Mouse (Mus musculus) ovary, postnatal 36 days (tissue): ENCODE measurements at regions not wholly inside any gene's neighbourhood (a gene's known extent, or its start where the extent isn't known, plus 50 kb on each side); places are given as distances from the start of the nearest gene placed in this dataset.

Experiments used
- DNase-seq: peaks from one replicate; pipeline ENCODE4 v3.0.0; 2022; ENCODE audit warnings: low spot score, mixed read lengths

DNA sequence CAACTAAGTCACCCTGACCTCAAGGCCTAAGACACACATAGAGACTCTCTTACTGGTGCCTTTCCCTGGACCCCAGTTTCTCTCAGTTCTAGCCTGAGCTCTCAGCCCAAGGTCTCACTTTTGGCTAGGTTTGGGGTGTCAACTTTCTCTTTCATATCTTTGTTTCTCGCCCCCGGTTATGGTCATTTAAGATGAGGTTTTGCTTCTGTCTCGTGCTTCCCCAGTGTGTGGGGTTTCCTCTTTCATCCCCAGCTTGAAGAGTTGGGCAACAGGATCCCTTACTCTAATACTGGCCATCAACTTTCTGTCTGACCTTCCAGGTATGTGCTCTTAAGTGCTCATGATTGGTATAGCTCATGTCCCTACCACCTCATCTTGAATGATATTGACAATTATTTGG lies 67.5 kb downstream of the Lmo4 start:
- no peak for DNase-seq

DNA sequence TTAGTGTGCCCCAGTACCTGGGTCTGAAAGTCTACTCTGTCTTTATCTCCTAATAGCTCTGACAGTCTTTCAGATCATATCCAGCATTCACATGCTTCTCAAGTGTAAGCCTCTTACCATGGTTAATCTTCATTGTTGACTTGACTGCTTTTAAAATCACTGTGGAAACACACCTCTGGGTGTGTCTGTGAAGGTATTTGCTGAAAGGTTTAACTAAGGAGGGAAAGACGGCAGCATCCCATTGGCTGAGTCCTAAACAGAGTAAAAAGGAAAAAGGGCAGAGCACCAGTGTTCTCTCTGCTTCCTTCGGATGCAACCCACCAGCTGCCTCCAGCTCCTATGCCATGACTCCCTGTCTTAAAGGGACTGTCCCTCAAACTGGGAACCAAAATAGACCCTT lies 68.6 kb downstream of the Lmo4 start:
- no peak for DNase-seq

DNA sequence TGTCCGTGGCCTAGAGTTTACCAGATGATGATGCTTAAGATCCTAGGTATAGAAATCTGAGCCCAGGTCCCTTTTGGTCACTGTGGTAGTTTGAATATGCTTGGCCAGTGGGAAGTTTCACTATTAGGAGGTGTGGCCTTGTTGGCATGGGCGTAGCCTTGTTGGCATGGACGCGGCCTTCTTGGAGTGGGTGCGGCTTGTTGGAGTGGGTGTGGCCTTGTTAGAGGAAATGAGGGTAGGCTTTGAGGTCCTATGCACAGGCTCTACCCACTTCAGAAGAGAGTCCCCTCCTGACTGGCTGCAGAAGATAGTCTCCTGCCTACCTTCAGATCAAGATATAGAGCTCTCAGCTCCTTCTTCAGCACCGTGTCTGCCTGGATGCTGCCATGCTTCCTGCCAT lies 69.4 kb downstream of the Lmo4 start:
- no peak for DNase-seq

DNA sequence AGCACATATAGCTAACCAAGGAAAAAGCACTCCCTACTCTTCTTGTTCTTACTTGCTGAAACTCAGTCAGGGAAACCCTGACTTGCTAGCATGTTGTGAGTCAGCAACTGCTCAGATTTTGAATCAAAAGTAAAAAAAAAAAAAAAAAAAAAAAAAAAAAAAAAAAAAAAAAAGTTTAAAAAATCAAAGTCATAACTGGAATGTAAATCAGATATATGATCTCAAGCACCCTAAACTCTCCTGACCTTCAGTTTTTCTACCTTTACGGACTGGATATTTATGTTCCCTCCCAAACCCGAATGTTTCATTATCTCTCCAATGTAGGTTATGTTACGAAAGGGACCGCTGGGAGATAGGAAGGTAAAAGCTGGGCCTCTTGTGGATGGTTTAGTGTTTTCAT lies 77.0 kb downstream of the Lmo4 start:
- no peak for DNase-seq

DNA sequence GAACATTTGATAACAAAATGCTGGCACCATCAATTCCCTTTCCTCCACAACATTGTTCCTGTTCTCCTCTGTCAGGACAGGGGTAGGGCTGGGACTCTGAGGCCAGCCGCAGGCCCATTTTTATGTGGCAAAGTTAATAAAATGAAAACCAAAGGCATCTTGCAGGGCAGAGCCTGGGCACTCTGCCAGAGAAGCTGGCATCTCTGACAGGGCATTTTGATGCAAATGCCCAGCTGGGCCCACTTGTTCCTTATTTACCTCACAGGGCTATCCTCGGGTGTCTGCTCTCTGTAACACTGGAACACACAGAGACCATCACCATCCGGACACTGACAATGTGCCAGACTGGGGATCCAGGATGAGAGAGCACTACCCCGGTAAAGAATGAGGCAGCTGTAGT lies 80.7 kb downstream of the Lmo4 start:
- DNase-seq, result no peak

DNA sequence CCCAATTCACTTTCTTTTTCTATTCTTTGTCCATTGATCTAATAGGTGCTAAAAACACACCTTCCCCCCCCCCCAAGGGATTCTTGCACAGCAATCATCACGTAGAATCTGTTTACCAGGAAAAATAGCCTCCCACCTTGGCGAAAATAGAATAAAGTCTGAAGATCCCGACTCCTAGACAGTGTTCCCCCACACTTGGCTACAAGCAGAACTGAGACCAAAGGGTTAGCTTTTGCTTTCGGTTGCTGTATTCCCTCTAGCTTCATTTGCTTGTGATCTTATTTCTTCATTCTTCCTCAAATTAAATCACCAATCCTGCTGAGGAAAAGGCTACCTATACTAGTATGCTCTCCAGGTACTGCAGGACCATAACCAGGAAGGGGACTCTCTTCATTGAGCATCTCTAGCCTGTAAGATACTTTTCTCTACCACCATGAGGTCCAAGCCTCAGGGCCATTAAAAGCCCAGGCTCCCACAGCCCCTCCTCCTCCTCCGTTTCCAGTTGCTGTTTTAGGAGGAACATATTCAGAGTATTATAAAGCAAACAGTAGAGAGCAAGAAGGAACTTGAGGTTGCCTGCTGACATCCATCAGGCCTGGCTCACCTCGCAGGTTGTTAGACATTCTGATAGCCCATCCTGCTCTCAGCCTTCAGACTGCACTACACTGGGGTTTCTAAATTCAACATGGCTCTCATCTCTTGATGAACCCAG lies 81.5 kb downstream of the Lmo4 start:
- DNase-seq, result no peak

DNA sequence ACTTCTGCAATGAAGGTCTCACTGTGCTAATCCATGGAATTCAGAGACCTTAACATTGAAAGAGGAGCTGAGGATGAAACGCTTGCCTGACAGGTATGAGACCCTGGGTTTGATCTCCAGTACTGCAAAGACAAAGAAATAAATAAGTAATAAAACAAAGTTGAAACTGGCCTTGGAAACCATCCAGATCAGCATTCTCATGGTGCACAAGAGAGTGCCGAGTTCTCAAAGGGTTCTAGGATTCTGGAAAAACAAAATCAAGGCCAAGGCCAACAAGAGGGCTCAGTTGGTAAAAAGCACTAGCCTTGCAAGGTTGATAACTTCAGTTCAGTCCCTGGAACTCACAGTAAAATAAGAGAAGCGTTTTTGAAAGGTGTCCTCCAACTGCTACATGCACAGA lies 85.9 kb downstream of the Lmo4 start:
- no peak for DNase-seq

DNA sequence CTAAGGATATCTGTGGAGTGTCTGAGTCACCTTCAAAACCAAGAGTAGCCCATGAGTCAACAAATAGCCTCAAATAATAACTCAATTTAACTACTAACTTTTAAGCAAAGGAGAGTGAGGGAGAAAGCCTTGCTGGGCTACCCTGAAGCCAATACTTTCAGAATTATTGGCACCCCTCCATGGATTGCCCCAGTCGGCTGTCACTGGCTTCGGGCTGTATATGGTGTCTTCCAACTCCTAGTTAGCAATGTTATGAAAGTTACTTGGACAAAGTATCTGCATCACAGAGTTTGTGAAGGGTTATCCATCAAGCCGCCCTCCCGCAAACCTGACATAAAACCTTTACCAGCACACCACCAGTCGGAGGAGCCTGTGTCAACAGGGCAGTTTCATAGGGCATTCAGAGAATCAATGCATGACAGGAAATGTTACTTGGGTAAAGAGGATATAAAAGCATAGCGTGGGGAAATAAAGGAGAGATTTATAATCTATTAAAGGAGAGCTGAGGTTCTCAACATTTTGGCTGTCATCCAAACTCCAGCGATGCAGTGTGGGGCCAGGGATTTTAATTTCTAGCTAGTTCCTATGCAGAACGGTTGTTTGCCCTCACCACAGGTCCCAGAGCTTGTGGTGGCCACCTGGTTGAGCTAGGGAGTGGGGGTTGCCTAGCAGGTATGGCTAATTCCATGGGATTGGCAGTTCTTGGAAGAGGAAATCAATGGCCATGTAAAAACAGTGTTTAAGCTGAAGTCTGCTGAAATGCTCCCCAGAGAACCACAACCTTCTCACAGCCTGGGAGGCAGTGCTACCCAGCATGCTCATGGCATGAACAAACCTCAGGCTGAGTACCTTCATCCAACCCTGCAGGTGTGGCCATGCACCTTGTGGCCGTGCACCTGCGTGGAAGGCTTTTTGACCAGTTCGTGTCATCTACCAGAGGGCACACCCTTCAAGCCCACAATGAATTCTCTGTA lies 91.1 kb downstream of the Lmo4 start:
- DNase-seq, result no peak

DNA sequence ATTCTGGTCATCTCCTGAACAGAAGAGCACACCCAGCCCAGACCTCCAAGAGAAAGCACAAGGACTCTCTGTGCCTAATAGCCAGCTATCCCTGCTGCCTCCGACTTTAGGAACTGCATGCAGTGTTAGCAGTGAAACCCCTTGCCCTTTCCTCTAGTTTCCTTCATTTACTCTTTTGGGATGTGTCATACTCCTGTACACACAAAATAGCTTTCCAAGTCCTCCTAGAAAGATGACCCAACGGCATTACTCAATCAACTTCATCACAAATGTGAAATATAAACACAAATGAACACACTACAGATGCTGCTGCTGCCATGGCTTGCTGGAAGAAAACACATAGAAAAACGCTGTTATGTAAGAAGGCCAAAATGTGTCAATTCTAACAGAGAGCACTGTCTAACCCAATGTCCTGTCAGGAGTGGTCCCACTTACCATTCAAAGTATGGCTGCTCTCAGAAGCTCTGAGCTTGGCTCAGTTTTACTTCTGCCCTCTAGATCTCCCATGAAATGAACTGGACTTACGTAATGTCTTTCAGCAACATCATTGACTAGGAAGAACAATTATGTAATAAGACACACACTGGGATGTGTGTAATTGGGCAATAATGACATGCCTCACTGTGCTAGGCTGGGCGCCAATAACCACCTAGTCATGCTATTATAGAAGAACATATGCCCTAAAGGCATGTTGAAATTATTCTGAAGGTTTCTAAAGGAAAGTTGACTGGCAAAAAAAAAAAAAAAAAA lies 94.5 kb downstream of the Lmo4 start:
- DNase-seq, result no peak

DNA sequence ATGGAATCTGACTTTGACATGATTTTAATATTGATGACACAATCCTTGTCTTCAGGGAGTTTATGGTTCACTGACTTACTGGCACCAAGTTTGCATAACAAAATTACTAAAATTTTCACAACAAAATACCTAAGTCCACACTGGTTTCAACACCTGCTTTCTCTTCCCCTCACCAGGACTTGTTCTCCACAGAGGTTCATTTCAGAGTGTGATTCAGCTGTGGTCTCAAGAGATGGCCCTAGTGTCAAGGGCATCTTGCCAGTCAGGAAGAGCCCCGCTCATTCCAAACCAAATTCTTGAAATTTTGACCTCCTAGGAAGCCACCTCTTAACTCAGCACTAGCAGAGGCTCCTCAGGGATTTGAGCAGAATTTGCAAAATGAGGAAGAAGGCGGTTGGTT lies 95.3 kb downstream of the Lmo4 start:
- DNase-seq, result no peak

DNA sequence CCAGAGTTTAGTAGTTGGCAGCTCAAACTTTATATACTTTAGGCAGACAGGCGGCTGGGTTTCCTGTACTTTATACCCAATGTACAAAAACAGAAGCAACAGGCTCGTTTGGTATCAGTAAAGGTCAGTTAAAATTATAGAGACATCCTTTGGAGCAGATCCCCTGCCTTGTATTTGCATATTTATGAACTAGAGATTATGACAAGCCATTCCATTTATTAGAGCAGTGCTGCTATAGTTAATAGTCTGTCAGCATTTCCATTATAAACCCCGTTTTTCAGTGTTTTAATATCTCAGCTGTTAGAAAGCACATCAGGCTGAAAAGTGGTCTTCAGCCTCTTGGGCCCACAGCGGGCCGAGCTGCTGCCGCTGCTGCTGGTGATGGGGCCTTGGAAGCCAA lies 96.7 kb downstream of the Lmo4 start:
- no peak for DNase-seq

DNA sequence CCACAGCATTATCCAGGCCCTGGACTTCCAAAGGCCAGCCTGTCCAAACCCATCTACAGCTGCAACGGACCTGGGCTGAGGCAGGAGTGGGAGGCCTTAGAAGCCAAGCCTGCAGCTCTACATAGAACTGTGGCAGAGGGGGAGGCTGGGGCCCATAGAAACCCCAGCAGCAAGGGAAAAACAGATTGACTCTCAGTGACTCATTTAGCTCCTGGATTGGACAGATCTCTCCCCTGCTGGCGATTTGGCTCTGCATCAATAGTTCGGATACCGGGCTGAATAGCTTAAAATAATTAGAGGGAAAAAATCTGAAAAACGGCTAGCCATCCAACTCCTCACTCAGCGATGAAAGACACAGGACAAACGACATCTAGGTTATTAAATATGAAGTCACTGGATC lies 97.4 kb downstream of the Lmo4 start:
- no peak for DNase-seq

DNA sequence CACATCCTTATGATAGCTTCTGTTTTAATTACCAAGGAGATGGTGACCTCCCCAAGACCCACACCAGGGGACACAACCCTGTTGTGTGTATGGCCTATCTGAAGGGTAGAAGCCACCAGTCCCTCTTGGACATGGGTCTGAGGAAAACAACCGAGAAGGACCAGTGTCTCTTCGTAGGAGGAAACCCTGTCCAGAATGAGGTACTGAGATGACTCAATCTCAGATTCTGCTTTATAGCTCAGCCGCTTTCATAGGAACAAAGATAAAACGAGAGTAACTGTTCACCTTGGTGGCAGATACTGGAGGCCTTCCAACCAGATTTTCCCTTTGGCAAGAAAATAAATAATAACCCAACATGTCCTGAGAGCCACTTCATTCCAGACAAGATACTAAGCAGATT lies 100.7 kb downstream of the Lmo4 start:
- DNase-seq, result no peak

DNA sequence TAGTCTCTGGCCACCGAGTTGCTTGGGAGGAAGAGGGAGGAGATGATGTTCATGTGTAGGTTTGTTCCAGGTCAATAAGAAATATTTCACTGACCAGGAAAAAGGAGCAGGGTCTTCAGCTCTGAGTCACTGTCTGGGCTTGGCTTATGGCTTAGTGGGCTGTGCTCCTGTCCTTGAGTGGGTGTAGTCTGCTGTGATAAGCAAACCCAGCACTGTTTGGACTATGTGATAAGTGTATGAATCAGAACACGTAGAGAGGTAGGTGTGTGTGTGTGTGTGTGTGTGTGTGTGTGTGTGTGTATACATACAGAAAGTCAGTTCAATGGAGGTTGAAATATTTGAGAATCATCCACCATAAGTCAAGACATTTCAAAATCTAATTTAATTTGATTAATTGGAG lies 105.6 kb downstream of the Lmo4 start:
- no peak for DNase-seq

DNA sequence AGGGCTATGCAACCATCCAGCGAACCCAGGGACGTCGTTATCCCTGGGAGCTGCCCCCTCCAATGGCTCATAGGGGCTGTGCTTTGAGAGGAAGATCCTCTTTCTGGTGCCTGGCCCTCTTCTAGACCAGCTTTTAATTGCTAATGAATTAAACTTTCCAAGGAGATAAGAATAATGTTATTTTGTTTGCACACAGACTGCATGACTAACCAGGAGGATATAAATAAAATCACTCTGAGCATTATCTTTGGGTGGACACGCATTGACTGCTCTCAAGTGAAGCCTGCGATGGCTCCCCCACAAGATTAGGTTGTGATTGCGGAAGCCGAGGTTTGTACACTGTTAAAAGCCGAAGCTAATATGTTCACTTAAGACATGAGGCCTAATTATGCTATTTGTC lies 106.3 kb downstream of the Lmo4 start:
- no peak for DNase-seq

DNA sequence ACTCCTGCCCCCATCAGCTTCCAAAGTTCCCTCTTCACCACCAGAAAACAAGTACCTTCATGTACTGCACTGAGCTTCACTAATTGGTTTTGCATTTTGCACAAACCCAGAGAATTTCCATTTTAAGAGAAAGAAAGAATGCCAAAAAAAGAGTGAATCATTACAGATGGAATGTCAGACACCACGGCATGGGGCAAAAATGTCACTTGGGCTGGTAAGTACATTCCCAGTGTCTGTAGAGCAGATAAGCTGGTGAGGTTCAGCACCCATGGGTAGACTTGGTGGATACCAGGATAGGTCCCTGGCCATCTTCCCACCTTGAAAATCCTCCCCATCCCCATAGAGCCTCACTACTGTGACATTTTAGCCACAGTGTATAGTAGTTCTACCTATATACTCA lies 113.8 kb downstream of the Lmo4 start:
- no peak for DNase-seq

DNA sequence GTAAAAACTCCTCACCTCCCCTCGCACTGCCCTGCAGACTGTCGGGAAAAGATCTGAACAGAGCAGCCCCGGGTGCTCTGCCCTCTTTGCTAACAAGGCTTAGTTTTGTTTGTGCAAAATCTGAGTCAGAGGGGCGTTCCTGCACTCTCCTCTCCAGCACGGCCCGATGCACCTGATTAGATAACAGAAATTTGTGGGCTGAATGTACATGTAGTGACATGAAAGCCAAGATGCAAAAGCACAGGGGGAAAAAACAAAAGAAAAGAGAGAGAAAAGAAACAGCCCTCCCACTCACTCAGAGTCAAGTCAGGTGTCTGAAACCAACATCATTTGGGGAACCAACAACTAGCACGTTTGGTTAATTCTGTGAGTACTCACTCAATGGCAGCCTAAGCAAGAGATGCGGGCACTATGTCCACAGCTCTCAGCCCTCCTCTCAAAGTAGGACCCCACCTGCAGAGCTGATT lies 115.2 kb downstream of the Lmo4 start:
- no peak for DNase-seq

DNA sequence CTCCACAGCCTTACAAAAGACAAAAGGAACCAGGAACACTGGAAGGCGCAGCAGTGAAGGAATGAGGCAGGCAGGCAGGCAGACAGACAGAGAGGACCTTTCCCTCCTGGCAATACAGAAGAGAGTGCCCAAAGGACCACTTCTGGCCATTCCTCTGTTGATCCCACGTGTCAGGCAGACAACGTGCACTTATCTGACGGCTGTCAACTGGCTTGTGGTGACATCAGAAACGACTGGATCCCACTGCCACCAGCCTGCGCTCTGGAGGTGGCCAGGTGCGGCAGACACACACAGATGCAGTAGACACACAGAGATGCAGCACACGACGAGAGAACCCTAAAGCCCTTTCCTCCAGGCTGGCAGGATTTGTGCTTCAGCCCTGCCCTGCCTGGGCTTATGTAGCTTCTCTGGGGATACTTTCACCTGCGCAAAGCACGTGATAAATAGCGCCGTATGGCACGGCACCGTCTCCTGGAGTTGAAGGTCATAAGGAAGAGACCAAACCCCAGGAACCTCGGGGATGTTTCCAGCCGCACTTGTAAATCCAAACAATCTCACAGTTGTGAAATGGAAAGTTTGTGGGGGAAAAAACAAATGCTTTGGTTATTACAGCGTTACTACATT lies 116.6 kb downstream of the Lmo4 start:
- DNase-seq, result no peak

DNA sequence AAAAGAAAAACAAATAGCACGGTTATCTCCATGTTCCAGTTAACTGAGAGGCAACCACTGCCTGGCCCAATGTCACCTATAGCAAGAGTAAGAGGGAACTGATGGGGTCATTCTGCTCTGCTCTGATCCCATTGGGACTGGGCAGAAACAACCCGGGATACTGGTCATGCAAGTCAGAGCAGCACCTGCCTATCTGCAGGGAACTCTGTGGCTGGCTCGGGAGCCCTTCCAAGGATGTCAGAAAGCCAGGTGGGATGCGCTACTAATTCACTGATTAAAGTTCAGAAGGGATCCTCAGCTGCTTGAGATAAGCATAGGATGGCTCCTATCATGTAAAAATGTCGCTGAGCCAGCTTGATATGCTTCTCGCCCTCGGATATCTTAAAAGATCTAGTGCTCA lies 117.2 kb downstream of the Lmo4 start:
- DNase-seq, result no peak

DNA sequence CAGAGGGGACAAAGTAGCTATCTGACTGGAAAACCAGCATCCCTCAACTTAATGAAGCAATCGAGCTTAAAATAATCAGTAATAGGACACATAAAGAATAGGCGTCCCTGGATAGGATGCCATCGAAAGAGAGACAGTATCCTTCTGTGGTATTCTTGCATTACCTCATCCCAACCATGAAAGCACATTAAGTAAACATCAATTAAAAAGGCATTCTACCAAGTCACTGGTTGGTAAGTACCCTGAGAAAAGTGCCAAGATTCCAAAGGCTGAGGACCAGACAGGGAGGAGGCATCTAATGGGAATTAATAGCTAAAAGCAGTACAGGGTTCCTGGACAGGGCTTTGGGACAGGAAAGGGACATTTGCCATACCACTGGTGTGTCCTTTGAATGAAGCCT lies 118.8 kb downstream of the Lmo4 start:
- no peak for DNase-seq

DNA sequence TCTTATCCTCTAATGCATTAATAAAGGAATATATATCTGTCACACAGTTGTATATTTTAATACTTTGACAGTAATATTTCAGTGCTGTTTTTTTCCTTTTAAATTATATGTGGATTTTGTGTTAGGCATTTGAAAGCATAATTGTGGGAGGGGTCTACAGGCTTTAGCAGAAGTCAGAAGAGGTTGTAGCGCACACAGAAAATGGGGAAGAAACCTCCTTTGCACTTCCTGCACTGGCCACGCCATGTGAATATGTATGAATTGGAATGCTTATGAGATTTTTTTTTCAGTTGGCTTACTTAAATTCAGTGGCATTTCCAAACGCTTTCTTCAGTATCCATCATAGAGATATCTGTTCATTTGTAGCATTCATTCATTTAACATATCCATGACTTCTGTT lies 125.1 kb downstream of the Lmo4 start:
- no peak for DNase-seq
